Mouse (Mus musculus): ENCODE measurements around the gene 4921539E11Rik.

GRCm38 (mm10) chr4:103197401-103197800 lies 93.3 kb downstream of the 4921539E11Rik start:
- no peak for TF ChIP-seq USF1 (IDR thresholded peaks at IDR 0.05; ENCODE audit: low read depth)
- TF ChIP-seq CTCF (IDR thresholded peaks at IDR 0.05; ENCODE audit: control insufficient read depth, insufficient read depth, insufficient read length), result no peak
- TF ChIP-seq MYOD1 (IDR thresholded peaks at IDR 0.05; ENCODE audit: control insufficient read depth, insufficient read length, low read depth), result no peak
- TF ChIP-seq CEBPB (IDR thresholded peaks at IDR 0.05; ENCODE audit: low read depth), result no peak
- TF ChIP-seq MAX (IDR thresholded peaks at IDR 0.05), result no peak
- TF ChIP-seq MYOG (IDR thresholded peaks at IDR 0.05; ENCODE audit: control insufficient read depth, extremely low read depth, insufficient read length), result no peak
- TF ChIP-seq FOSL1 (IDR thresholded peaks at IDR 0.05; ENCODE audit: insufficient read depth, low read length, poor library complexity, severe bottlenecking), result no peak
